Mouse (Mus musculus) left cerebral cortex, adult 18-20 months (tissue): Measurements from ENCODE around the gene Zfp639. TPM values are rescaled to one million over a fixed set of nuclear protein-coding genes. Genes with fewer than 3 reads are reported as not detected.

Experiments used
- DNase-seq, 2 experiments: peaks; one replicate each; pipeline ENCODE4 v3.0.0; 2021 to 2022; ENCODE audit warnings: low spot score in 2 of 2, mixed read lengths in 1 of 2
- long read RNA-seq, 2 experiments: library from polyadenylated mRNA; stranded (forward); transcript quantifications; one replicate each; pipeline ENCODE4 v2.0.0; 2021
- total RNA-seq, 2 experiments: library from RNA; stranded (reverse); gene quantifications; 2 replicates each; pipeline ENCODE4 v1.2.3; 2021

Gene Zfp639
- 10 to 100 TPM; 33.5 to 33.8 TPM for total RNA-seq
- long read RNA-seq, experiment 1, transcript Zfp639-205 (7 exons, 2,211 nt): major isoform, 10 of 32 reads
- long read RNA-seq, experiment 1, transcript Zfp639-202 (7 exons, 1,988 nt): minor isoform, 8 of 32 reads
- long read RNA-seq, experiment 1, partial matches to known transcripts: 4 of 32 reads
- long read RNA-seq, experiment 1, other reads (novel, unspliced or antisense): 10 of 32 reads
- long read RNA-seq, experiment 2, transcript Zfp639-205 (7 exons, 2,211 nt): major isoform, 5 of 19 reads
- long read RNA-seq, experiment 2, partial matches to known transcripts: 3 of 19 reads
- long read RNA-seq, experiment 2, other reads (novel, unspliced or antisense): 7 of 19 reads

- no peak for DNase-seq
Measured at GRCm38 (mm10) chr3:32509496-32510374, at the start of gene Zfp639. Zfp639 (plus strand) TSS chr3:32510259.

DNA sequence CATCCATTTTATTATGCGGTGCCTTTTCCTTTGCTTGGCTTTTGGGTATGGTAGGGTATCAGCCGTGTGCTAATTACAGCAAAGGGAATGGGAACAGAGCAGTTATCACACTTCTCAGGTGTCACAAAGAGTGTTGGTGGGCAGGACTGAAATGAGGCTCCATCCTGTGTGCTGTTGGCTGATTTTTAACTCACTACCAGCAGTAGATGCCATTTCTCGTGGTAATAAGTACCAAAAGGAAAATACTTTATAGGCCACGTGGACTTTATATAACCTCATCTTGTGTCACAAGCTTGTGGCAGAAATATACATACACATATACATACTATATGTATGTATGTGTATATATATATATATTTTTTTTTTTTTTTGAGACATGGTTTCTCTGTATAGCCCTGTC is 42.7 kb upstream of the Zfp639 start:
- DNase-seq: no peak

- DNase-seq: no peak
Measured at GRCm38 (mm10) chr3:32468411-32468810, 41.6 kb upstream of the Zfp639 start.

DNA sequence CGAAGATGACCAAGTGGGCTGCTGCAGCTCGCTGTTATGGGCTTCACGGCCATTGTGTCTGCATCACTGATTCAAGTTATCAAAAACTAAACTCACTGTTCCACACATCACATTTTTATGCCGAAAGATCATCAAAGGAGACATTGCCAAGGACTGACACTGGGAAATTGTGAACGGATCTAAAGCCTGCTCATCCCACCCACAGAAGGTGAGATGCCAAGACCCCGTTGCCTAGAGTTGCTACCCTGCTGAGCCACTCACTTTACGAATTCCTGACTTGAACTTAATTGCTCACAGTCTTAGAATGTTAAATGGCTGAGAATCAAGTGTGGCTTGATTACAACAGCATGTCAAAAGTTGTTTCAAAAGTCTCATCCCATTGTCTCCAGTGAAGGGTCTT is 39.6 kb upstream of the Zfp639 start:
- DNase-seq: no peak

- peak; percentile 11 to 47 for DNase-seq
Measured at GRCm38 (mm10) chr3:32471098-32471497, 39.0 kb upstream of the Zfp639 start.

GRCm38 (mm10) chr3:32472191-32472900 is 37.7 kb upstream of the Zfp639 start:
- no peak for DNase-seq

GRCm38 (mm10) chr3:32473184-32473583 is 36.9 kb upstream of the Zfp639 start:
- DNase-seq: no peak

GRCm38 (mm10) chr3:32479961-32480360 is 30.1 kb upstream of the Zfp639 start:
- DNase-seq: no peak

- no peak for DNase-seq
Measured at GRCm38 (mm10) chr3:32483035-32483434, 27.0 kb upstream of the Zfp639 start.

- no peak for DNase-seq
Measured at GRCm38 (mm10) chr3:32486543-32486942, 23.5 kb upstream of the Zfp639 start.

- no peak for DNase-seq
Measured at GRCm38 (mm10) chr3:32488172-32488571, 21.9 kb upstream of the Zfp639 start.

DNA sequence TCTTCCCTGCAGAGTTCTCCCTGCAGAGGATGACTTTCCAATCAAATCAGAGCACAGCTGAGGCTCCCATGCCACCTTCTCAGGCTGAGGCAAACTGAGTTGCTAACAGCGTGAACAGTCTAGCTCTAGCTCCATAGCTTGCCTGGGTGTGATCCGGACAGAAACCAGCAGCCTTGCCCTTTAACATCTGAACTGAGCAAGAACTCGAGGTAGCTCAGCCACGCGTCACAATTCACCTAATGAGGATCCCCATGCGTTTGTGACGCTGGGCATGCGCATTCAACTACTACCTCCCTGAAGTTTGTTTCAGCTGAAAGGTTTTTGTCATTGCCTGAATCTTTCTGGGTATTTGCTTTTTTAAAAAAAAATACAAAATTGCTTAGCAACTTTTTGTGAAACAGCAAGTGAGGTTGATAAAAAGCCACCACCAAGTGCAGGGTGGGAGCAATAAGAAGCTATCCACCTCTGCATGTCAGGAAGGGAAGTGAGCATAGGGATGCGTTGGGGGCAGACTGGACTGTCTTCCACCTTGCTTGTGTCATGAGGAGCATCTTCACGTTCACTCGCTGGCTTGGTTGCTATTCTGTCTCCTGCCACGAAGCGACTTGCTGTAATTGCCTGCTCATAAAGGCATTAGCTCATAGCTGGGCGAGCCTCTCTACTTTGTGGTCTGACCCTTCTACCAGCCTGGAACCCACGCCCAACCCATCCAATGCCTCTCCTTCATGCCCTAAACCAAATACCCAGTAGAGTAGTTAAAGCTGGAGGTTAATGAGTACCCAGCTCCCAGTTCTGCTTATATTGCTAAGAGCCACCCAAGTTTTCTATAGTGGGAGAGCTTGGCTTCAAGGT is 19.8 kb upstream of the Zfp639 start:
- no peak for DNase-seq

DNA sequence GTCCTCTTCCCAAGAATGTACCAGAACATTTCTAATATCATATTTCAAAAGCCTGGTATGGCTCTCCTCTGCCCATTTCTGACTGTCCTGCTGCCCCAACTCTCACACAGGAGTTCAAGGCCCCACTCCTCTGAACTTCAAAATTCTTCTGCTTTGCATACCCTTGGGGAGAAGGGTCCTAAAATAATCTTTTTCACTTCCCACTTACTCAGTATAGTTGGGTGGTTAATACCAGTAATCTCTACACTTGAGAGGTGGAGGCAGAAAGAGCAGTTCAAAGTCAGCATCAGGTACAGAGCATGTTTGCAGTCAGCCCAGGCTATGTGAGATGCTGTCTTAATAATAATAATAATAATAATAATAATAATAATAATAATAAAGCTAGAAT is 19.1 kb upstream of the Zfp639 start:
- DNase-seq: no peak

DNA sequence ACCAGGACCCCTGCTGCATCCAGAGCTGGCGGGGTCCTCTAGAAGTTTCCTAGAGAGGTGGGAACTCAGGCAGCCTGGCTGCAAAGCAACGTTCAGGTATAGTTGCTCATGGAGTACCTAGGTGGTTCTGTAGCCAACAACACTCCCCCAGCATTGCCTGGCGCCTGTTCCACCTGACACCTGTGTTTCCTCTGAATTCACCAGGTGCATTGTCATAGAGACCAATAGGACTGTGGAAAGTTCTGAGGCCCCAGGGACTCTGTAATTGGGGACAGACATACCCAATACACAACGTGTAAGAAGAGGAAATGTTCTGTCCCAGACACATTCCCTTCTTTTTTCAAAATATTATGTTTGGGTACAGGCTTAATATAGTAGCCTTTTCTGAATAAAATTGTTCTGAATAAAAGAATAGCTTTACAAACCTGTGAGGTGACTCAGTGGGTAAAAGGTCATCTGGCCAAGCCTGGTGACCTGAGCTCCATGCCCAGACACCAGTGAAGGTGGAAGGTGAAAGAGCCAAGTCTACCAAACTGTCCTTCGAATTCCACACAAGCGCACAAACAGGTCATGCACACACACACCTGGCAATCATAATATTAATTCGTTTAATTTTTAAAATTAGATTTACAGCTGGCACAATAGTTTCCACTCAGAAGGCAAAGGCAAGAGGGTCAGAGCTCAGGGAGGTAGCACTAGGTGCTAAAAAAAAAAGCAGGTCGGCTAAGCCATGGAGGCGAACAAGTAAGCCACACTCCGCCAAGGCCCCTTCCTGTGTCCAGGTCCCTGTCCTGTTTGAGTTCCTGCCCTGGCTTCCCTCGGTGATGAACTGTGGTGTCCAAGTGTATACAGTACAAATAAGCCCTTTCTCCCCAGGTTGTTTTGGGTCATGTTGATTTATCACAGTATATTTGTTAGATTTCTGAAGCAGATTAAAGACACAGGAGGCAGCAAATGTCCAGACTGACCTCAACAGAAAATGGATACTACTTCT is 17.7 kb upstream of the Zfp639 start, which contains the start of gene Kcnmb3:
TSS of gene Kcnmb3 (minus strand) at position 135 of the 994 bp plus-strand sequence.
- DNase-seq: no peak

DNA sequence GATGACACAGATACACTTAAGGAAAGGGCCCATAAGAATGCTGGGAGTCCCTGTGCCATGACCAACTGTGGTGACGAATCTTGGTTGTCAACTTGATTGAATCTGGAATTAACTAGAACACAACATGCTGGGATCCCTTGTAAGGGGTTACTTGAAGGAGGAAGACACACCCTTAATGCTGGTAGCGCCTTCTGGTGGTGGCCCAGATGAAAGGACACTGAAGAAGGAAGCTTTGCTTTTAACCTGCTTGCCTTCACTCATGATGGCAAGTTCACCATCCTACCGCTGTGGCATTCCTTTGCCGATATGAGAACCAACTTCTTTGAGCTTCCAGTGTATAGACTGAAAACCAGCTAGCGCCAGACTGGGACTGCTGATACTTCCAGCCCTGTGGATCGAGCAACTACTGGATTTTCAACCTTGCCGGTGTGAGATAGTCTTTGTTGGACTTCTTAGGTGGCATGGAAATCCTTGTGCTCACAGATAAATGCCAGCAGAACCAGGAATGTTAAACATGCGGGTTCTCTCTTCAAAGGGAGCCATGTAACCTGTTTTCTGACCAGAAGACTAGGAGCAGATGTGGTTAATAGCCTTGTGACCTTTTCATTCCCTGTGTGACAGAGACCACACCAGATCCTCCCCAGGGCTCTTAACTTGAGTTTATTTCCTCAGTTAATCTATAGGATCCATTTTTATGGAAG is 15.5 kb upstream of the Zfp639 start:
- no peak for DNase-seq

GRCm38 (mm10) chr3:32495088-32495770 is 14.8 kb upstream of the Zfp639 start:
- DNase-seq: no peak

DNA sequence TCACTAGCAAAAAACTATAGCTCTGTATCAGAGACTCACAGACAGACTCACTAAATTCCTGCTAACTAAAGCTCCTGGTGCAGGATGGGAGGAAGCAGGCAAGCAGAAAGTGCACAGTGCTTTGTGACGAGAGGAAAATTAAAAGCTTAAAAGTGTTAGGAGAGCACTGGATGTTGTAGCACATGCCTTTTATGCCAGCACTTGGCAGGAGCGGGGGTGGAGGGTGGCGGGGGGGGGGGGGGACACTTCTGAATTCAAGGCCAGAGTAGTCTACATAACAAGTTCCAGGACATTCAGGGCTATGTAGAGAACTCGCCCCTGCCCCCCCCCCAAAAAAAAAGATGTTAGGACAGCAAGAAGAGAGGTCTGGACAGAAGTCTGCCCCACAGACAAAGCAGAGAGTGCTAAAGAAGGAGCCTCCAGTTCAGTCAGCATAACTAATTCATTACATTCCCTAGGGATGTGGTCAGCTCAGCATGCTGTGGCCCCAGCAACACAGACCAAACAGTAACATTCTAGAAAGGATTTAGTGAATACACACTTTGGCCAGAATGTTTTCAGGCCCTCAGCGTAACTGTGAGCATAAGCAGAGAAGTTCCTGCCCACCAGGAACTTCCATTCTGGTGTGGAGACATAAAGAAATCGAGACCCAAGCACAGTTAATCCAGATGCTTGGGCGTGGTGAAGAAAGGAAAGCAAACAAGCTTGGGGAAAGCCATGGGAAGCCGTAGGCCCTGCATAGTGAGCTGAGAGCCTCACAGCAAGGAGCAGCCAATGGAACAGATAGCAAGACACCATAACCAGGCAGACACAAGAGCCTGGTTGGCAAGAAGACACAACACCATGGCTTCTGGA is 14.0 kb upstream of the Zfp639 start:
- DNase-seq: no peak
